Mouse (Mus musculus) layer of hippocampus, postnatal 10 days (tissue): ENCODE measurements at regions not wholly inside any gene's neighbourhood (a gene's known extent, or its start where the extent isn't known, plus 50 kb on each side); places are given as distances from the start of the nearest gene placed in this dataset.

Experiments
- DNase-seq, 2 experiments: peaks; one replicate each; pipeline ENCODE4 v3.0.0; 2021; ENCODE audit warnings: low spot score in 2 of 2

DNA sequence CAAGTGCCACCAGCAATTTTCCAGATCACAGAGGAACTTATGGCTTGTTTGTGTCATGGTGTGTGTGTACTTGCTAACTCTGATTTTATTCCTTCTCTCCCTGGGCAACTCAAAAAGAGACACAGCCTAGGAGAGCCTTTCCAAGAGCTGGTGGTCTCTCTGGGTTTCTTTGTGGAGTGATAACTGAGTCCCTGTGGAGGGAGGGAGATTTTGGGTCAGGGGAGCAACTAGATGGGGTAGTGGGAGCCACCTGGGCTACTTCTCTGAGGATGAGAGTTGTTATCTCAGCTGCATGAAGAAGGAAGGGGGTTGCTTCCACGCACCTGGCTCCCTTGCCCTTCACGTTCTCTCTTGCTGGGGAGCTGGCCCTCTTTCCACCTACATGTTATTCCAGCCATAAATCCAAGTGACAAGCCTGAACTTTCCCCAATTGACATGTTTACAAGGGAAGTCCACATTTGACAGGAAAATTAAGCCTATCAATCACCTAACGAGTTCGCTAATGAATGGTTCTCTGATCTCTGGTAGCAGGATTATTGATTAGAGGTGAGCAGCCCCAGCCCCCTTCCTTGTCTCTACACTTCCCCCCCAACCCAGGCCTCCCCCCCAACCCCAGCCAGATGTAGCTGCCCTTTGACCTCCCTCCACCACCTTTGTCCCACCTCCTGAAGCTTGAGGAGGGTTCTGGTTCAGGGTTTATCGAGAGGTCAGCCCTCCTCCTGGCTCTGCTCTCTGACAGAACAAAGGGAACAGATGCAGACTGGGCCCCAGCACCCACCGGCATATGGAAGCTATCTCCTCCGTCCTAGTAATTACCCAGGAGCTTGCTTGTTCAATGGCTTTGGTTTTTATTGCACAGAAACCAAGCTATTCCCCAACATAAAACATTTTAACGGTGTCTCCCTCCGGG lies 304.4 kb upstream of the Zfp703 start:
- no peak for DNase-seq

DNA sequence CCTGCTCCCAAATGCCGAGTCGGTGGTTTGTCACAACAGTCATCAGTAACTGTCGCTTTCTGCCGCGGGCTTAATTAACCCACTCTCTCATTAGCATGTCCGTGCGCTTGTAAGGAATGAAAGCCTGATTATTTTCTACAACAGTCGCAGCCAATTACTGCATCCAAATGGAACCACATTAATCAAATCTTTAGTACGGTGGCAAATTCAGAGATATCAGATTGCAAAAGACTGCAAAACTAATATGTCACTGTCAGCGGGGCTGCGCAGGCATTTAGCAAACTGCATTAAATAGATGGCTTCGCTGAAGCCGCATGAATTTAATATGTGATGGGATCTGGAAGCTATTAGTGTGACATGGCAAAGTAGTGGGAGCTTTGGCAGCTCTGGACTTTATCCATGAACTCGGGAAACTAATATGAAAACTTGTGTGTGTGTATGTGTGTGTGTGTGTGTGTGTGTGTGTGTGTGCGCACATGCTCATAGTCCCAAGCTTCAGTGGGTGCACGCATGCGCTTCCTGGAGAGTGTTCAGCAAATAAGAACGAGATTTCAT lies 299.5 kb upstream of the Zfp703 start:
- DNase-seq, result peak in 1 of 2 experiments; percentile 27

DNA sequence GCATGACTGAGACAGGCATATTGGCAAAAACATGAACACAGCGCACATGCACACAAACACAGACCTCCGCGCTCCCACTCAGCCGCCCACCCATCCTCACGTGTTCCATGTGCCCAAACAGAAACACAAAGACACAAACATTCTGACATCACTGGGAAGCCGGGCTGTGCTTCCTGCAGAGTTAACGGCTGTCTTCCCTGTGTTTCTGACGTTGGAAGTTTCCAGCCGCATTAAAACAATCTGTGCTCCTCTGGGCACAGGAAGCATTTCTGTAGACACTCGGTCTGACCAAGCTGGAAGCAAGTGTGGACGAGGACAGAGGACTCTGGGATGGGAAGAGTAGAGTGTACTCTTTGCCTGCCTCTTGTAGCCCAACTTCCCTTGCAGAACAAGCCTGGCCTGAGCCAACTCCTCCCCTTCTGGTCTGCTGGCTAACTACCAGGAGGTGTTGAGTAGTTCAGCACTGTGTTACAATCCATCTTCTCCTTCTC lies 296.2 kb upstream of the Zfp703 start:
- peak; percentile 52 to 71 for DNase-seq

DNA sequence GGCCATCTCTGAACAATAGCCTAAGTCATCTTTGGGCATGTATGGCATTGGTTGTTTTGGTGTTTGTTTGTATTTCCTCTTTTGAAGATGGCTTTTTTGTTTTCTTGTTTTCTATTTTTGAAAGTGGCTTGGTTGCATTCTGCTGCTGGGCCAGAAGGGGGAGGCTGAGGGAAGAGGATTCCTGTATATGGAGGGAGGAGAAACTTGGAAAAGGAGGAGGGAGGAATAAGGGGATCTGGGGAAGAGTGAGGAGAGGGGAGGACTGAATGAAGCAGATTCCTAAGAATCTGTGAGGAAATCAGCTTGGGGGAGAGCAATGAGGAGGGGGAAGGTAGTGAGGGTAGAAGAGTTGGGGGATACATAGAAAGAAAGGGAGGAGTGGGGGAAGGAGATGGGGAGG lies 290.0 kb upstream of the Zfp703 start:
- DNase-seq, result peak; percentile 48 to 58

DNA sequence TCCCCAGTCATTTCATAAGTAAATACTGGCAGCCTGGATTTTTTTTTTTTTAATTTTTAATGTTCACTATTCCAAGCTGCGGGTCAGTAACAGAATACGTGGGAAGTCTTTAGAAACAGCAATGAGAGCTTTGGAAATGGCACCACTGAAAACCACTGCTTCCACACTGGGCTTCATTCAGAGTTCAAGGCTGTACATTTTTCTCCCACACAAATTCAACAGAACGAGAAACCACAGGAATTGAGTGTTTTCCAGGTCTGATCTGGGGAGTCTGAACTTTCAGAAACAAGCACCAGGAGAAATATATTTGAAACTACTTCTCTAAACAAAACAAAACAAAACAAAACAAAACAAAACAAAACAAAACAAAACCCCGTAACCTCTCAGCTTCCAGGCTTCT lies 289.1 kb upstream of the Zfp703 start:
- no peak for DNase-seq

DNA sequence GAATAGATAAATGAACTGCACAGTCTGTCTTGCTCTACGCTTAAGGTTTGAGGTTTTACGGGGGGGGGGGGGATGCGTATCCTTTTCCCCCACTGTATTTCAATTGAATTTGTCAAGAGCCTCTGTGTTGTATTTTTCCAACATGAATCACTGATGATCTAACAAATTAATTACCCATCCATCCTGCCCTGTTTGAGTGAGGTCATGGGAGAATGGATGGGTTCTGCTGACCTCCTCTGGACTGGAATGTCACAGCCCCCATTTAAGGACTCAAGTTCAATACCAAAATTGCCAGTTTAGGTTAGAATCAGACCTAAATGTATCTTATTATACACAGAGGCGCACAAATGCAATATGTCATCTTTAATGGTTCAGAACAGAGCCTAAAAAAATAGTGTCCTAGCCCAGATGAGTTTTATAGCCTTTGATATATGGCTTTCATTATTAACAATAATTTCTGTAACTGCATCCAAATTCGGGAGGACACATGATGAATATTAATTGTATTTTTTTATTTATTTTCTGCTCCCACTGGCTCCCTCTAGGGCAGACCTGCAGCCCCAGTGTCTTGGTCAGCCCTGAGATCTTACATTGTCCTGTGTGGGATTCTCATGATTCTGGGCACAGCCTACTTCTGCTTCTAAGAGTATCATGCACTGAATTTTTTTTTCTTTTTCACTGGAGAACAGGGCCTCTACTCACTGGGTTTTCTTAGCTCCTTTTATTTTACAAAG lies 288.2 kb upstream of the Zfp703 start:
- DNase-seq, result no peak

DNA sequence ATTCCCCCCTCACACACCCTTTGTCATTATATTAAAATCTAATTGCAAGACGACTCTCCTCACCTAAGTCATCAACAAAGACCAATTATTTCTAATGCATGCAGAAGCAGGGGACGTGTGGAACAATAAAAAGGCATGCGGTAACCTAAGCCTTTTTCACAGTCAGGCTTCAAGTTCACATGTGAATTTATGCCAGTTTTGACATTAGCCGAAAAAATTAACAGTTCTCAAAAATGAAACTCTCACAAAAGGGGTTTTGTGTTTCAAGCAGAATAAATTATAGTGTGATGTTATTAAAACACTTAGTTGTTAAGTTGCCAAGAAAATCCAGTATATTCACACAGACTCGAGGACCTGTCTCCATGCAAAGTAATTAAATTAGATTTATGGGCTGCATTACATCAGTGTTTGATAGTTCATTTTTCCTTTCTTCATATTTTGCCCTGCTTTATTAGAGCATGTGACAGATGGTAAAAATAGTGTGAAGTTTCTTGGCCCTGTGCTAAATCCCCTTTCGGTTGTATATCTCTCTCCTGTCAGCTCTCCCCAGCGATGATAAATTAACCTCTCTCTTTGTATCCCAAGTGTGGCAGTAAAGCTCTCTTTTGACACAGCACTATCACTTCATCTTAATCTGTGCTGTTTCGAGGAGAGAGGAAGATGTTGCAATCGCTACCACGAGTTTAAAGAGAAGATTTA lies 287.5 kb upstream of the Zfp703 start:
- no peak for DNase-seq

DNA sequence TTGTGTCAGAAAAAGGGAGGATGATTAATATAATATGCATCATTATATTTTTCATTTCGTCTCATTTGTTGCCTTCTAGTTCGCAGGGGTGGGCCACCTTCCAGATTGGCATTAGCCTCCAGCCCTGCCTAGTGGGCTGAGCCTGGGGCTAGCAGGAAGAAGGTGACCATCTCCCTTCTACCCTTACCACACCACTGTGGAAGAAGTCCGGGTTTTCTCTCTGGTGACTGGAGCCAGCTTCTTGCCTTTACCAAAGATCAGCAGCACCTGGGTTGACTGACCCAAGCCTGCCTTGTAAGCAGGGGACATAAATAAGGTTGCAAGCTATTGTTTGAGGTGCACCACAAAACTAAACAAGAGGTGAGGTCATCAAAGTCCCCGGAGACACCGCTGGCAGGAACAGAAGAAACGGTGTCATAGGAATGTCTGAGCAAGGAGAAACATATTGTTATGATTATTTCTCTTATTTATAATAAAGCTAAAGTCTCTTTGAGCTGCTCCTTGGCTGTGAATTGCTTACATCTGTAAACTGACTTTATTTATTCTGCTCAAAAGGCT lies 286.9 kb upstream of the Zfp703 start:
- DNase-seq, result no peak

DNA sequence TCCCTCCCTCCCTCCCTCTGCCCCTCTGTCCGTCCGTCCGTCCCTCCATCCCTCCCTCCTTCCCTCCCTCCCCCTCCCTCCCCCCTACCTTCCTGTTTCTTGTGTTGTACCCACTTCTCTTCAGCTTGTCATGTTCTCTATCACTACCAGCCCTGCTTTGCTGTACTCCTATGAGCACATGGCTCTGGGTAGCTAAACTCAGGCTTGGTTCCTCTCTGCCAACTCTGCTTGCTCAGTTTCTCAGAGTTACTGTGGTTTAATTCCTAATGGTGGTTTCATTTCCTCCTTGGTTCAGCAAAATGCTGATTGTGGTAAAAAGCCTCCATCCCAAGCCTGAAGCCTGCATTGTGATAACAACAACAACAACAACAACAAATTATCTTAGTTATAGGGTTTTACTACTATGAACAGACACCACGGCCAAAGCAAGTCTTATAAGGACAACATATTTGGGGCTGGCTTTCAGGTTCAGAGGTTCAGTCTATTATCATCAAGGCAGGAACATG lies 279.5 kb upstream of the Zfp703 start:
- no peak for DNase-seq

DNA sequence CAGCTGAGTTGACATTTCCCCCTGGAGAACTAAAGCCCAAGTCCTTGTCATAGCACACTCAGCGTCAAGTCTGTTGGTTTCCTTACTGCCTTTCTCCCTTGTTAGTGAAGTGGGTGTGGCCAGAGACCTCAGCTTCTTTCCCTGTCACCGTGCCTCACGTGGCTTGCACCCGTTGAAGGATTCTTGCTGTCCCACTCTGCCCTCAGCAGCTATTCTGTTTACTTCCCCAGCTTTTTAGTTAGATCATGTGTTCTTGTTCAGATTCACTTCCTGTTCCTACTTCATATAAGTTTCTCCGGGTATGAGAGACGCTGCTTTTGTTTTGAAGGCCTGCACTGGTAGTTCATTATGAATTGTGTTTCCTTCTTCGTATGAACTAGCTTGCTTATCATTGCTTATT lies 278.5 kb upstream of the Zfp703 start:
- DNase-seq, result no peak

DNA sequence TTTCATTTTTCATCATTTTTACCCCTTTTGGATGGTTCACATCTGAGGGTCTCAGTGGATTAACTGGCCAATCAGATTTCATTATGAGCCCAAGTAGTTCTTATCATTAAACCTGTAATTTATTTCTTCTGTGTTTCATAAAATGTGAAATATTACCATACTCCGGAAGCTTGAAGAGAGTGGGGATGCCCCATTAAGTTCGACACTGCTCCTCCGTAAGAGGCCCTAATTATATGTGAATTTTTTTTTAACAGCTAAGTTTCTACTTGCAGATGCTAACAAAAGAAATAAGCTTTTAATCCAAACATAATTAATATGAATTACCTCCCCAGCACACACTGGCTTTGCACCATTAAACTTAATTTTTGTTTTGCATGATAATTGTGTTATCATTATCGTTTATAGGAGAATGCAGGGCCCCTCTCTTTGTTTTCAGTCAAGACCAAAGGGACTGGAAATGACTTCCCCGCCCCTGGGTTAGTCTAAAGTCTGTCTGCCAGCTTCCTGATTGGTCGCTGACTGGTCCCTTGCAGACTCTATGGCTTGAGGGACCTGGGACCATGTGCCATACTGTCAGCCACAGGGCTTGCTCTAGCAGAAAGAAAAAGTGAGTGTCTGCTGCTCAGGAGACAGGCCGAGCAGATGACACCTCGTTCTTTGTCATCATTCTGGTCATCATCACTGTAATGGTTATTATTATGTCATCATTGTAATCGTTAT lies 270.9 kb upstream of the Zfp703 start:
- DNase-seq, result no peak

DNA sequence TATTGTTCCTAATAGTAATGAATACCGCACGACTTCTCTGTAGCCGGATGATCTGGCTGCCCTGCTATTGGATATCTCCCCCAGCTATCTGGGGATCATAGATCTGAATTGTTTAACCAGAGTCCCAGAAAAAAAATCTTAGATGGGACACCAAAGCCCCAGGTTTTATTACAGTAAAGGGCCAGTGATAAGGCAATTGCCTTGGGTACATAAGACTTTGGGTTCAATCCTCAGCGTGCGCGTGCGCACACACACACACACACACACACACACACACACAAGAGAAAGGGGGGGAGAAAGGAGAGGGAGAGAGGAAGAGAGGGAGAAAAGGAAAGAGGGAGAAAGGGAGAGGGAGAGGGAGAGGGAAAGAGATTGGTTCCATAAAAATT lies 270.4 kb upstream of the Zfp703 start:
- no peak for DNase-seq

DNA sequence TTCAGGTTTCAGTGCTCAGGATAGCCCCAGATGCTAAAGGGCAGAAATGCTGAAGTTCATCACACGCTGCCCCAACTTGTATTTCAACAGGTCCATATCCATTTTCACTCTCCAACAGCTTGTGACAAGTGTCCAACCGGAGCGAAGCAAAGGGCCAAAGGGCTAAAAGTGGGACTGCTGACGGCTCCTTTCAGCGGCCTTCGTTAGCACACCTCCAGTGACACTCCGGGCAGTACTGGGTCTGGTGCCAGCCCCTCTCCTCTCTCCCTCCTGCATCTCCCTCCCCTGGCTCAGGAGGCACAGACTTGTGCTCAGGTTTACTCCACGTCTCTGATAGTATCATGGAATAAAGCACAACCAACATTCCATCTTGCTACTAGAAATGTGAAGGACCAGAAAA lies 263.3 kb upstream of the Zfp703 start:
- no peak for DNase-seq

DNA sequence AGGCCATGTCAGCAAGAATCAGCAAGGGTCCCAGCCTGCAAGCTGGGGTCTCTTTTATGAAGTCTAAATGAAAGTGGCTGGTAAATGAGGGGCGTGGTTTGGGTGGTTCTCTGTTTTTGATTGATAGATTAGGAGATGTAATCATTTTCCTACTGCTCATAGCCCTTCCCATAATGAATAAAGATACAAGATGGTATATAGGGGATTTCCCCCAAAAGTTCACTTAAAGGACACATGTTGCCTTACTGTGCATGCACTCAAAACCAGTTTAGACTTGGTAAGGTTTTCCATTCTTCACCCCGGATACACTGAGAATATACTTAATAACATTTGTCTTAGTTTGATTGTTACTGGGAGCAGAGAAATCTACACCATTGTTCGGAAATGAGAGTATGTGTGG lies 262.4 kb upstream of the Zfp703 start:
- no peak for DNase-seq

DNA sequence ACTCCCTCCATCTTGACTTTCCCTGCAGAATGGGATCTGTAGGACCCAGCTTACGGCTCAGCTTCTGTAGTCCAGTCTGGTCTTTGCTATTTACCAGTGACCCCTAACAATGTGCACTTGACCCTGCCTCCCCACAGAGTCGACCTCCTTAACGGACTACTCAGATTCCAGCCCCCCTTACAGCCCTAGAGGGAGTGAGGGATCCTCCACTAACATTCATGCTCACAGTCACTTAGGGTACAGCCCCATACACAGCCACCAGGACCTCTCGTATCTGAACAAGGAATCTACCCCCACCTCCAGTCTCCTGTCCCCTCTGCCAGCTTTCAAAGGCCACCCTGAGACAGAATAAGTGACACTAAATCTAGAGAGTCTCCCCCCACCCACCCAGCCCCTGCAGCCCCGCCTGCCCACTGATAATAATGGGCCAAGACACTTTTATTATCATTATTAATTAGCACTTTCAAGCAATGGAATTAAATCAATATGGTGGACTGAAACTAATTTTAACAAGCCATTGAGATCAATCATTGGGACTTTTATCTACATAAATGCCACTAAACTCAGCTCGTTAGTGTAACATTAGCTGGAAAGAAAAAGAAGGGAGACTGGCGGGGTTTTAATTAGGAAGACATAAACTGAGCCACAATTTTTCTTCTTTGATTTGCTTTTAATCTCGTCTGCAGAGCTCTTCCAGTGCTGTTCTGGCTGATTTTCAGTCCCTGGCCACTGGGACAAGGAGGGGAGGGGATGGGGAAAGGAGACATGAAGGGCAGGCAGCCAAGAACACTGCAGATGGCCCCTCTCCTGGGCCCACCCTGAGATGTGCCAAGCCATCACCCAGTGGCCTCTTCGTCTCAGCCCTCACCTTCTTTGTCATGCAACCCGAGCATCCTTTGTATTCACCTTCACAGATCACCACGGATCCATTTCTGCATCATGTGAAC lies 258.4 kb upstream of the Zfp703 start:
- DNase-seq, result no peak

DNA sequence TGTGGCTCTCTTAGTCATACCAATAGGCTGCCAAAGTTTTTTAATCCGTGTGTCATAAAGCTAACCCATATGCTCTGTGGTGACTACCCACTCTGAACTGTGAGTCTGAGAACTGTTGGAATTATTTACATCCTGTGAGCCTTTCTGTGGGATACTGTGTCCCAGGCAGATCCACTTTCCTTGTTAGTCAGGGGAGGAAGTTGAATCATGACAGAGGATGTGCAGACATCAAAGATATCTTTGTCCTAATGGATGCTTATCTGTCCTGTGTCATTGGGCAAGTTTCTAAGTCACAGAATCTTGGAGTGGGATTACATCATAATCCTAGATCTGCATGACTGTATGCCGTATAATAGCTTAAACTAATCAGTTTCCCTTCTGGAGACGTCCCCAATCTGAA lies 254.4 kb upstream of the Zfp703 start:
- DNase-seq, result no peak

DNA sequence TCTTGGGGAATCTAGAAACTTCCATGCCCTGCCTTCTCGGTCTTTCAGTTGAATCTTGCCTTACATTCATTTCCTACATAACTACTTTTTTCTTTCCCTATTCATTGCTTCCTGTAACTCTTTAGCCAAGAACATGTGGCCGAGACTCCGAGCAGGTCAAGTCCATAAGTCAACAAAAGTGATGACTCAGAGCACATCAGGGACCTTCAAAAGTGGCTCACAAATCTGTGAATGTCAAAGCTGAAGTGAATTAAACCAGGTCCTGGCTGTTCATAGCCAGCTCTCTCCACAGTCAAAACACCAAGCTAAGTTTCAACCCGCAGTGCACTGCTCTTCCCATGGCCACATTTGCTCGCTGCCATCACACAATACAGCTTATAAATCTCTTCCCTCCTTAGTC lies 252.5 kb upstream of the Zfp703 start:
- no peak for DNase-seq

DNA sequence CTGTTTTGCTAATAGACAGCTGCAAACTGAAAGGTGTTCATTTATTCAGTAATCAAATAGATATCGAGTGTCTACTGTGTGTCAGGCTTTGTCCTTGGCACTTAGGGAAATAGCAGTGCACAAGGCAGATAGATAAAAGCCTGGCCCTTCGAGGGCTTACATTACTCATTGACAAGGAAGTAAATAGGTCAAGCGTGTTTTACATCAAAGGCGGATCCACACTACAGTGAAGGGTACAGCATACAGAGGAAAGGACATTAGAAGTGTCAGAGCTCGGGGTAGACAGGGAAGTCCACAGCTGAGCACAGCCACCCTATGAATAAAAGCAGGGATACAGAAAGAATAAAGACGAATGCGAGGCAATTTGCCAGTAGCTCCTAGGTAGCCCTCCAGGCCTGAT lies 251.6 kb upstream of the Zfp703 start:
- no peak for DNase-seq

DNA sequence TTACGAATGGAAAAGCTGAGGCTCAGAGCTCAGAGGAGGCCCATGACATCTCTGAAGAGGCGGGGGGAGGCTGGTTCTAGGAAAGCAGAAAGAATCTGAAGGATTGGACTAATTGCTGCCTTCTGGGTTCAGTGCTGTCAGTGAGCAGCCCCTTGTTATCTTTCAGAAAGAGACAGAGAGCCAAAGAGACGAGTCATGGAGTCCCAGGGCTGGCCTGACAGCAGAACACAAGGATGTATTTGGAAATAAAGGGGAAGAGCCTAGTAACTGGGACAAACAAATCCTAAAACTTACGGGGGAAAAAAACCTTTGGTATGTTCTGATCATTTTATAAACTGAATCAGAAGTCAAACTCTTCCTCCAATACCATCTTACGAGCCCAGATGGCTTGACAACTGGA lies 247.8 kb upstream of the Zfp703 start:
- DNase-seq, result no peak
